Mouse (Mus musculus) liver, adult 2 months (tissue): ENCODE measurements around the gene Tmcc3. TPM values are rescaled to one million over a fixed set of nuclear protein-coding genes. Genes with fewer than 3 reads are reported as not detected.

Experiments used
- DNase-seq: peaks from one replicate; pipeline ENCODE4 v3.0.0-alpha.2; 2011; ENCODE audit warnings: low read depth, low spot score; ENCODE audit errors: extremely low read depth
- H3K27ac ChIP-seq: fragments of 200-500 bp; replicated peaks from 2 replicates; pipeline ENCODE4 v1.5.1; 2012; ENCODE audit warnings: low read depth, mild to moderate bottlenecking, control low read depth, inconsistent platforms, low read length; ENCODE audit not compliant: insufficient read depth
- H3K27me3 ChIP-seq: fragments of 200-500 bp; 2 replicates; pipeline ENCODE4 v1.6.1; 2012; ENCODE audit warnings: mild to moderate bottlenecking, moderate library complexity, low read length, inconsistent platforms; ENCODE audit not compliant: control insufficient read depth, insufficient read depth
- H3K36me3 ChIP-seq: fragments of 200-500 bp; 2 replicates; pipeline ENCODE4 v1.6.1; 2012; ENCODE audit warnings: low read length, inconsistent platforms; ENCODE audit not compliant: control insufficient read depth, insufficient read depth
- H3K4me1 ChIP-seq: fragments of 200-500 bp; 2 replicates; pipeline ENCODE4 v1.6.1; 2011; ENCODE audit warnings: low read length; ENCODE audit not compliant: control insufficient read depth, insufficient read depth
- H3K4me3 ChIP-seq: fragments of 200-500 bp; 2 replicates; pipeline ENCODE4 v1.5.1; 2011; ENCODE audit warnings: low read depth, mild to moderate bottlenecking, control low read depth, low read length, moderate library complexity; ENCODE audit not compliant: insufficient read depth
- H3K79me2 ChIP-seq: fragments of 200-500 bp; 2 replicates; pipeline ENCODE4 v1.6.1; 2012; ENCODE audit warnings: inconsistent platforms, mild to moderate bottlenecking, low read length, moderate library complexity; ENCODE audit not compliant: control insufficient read depth, insufficient read depth
- H3K9ac ChIP-seq: fragments of 200-500 bp; 2 replicates; pipeline ENCODE4 v1.6.1; 2012; ENCODE audit warnings: low read depth, mild to moderate bottlenecking, control low read depth, inconsistent platforms, low read length
- CTCF ChIP-seq: fragments of 200-500 bp; IDR thresholded peaks from 2 replicates; pipeline ENCODE4 v1.5.1; 2011; ENCODE audit warnings: low read depth, low read length, control low read depth
- POLR2A ChIP-seq: fragments of 200-500 bp; IDR thresholded peaks from 2 replicates; pipeline ENCODE4 v1.6.1; 2011; ENCODE audit warnings: low read length, control low read depth; ENCODE audit not compliant: insufficient read depth; ENCODE audit errors: extremely low read depth
- WGBS: fragments of 180-500 bp; shearing (Covaris S2); methylation state at CpG from one replicate; pipeline ENCODE4 v1.1.7; 2018; 5-methylcytosine and 5-hydroxymethylcytosine counted together
- polyA plus RNA-seq: library from polyadenylated mRNA; depleted of rRNA; stranded (reverse); fragments of >200 nt; gene quantifications from 2 replicates; pipeline ENCODE4 v1.2.3, GENCODE M21; 2012
- total RNA-seq: library from RNA; depleted of rRNA; stranded (reverse); fragments of >200 nt; gene quantifications from 2 replicates; pipeline ENCODE4 v1.2.3, GENCODE M21; 2014

Gene Tmcc3
- total and polyA plus RNA-seq, 2 experiments, result 3.2 to 7.9 TPM

DNA sequence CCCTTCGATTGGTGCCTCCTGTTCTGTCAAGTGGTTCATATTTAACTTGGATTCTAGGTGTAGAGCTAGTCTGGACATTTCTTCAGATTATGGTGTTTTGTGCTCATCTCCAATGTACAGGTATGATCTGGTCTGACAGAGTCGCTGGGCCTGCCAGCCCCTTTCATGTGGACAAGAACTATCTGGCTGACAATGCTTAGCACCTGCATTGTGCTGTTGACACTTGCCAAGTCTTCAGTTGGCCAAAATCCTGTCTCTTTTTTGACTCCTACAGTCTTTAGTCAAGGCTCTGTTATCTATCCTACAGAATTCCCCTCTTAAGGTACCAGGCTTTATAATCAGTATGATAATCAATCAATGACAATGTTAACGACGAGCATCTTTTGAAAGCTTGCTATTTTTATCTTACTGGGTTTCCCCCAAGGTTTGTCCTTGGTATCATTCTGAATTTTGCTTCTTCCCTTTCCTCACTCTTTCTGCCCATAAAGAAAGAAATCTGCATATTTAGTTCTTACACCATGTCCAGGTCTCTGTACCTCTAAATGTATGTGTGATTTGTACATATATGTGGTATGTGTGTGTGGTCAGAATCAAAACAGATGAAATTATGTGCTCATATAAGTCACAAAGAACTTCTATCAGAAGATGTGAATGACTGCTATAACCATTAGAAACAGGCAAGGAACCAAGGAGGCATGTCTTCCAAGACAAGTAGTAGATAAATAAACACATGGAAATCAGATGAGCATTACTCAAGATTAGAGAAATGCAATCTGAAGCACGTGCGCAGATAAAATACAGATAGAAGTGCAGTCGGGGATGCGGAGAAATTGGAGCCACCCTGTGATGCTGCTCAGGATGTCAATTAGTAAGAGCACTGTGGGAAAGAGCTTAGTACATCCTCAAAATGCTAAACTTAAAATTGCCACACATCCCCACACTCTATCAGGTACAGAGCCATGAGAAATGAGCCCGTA is 41.4 kb downstream of the Tmcc3 start:
- Histone ChIP-seq H3K9ac (no peak overlapping the region), H3K27me3 (no peaks in the 10 kb centered on the region), H3K36me3 (no peaks in the 10 kb centered on the region), H3K79me2 (no peaks in the 10 kb centered on the region), H3K4me3 (no peak overlapping the region), H3K4me1 (peaks cover 2% of the 10 kb centered on the region; the same call in 1 of the 2 replicates), H3K27ac (no peak overlapping the region)
- DNase-seq, result no peak
- TF ChIP-seq CTCF, result no peak
- no peak for TF ChIP-seq POLR2A
- WGBS, result 85% methylated on average over 9 of the region's 9 CpGs

- H3K4me1 ChIP-seq, result peaks cover 2% of the 10 kb centered on the region; the same call in 1 of the 2 replicates
- no peak for DNase-seq
- TF ChIP-seq CTCF (no peak), POLR2A (no peak)
- H3K36me3 ChIP-seq, result no peaks in the 10 kb centered on the region
- no peaks in the 10 kb centered on the region for H3K79me2 ChIP-seq
- H3K27ac ChIP-seq, result no peak overlapping the region
- no peak overlapping the region for H3K4me3 ChIP-seq
- H3K9ac ChIP-seq, result no peak overlapping the region
- 61% methylated on average over 4 of the region's 4 CpGs for WGBS
- H3K27me3 ChIP-seq, result no peaks in the 10 kb centered on the region
These were observed 42.3 kb downstream of the Tmcc3 start for GRCm38 (mm10) chr10:94354005-94354404.

- Histone ChIP-seq H3K27me3 (no peaks in the 10 kb centered on the region), H3K9ac (no peak overlapping the region), H3K4me3 (no peak overlapping the region), H3K79me2 (no peaks in the 10 kb centered on the region), H3K4me1 (peaks cover 2% of the 10 kb centered on the region; the same call in 1 of the 2 replicates), H3K36me3 (no peaks in the 10 kb centered on the region), H3K27ac (no peak overlapping the region)
- TF ChIP-seq CTCF (no peak), POLR2A (no peak)
- 30% methylated on average over 3 of the region's 3 CpGs for WGBS
- DNase-seq, result peak; percentile 51
These were observed 42.7 kb downstream of the Tmcc3 start for GRCm38 (mm10) chr10:94354427-94354826.

- Histone ChIP-seq H3K9ac (peak overlapping the region; percentile 45; the same call in 1 of the 2 replicates), H3K36me3 (no peaks in the 10 kb centered on the region), H3K27ac (peak overlapping the region; percentile 85), H3K27me3 (no peaks in the 10 kb centered on the region), H3K4me3 (peak overlapping the region; percentile 54), H3K4me1 (peaks cover 2% of the 10 kb centered on the region; the same call in 1 of the 2 replicates), H3K79me2 (no peaks in the 10 kb centered on the region)
- 71% methylated on average over 13 of the region's 13 CpGs for WGBS
- peak; percentile 27 for DNase-seq
- TF ChIP-seq CTCF (no peak), POLR2A (no peak)
These were observed 44.9 kb downstream of the Tmcc3 start for GRCm38 (mm10) chr10:94356504-94357169.

DNA sequence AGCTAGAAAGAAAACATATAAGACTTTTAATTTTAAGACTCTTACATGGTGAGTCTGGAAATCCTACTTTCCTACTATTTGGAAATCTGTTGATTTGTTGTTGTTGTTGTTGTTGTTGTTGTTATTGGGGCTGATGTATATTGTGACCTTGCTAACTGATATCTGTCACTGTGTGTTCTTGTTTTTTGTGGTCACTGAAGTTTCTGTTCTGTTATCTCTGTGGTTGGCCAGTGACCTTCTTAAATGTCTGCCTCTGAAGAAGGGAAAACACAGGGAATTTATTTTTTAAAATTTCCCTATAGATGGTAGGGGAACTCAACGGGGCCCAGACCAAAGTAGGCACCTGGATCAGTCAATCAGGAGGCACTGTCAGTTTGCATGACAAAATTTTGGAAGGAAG is 48.9 kb downstream of the Tmcc3 start:
- Histone ChIP-seq H3K9ac (no peak overlapping the region), H3K36me3 (no peaks in the 10 kb centered on the region), H3K4me3 (no peak overlapping the region), H3K79me2 (no peaks in the 10 kb centered on the region), H3K4me1 (no peaks in the 10 kb centered on the region; the same call in 1 of the 2 replicates), H3K27me3 (no peaks in the 10 kb centered on the region), H3K27ac (no peak overlapping the region)
- WGBS, result 53% methylated on average over 1 of the region's 1 CpGs
- TF ChIP-seq POLR2A (no peak), CTCF (no peak)
- no peak for DNase-seq
